Mouse (Mus musculus): ENCODE measurements around the gene Tmem33.

Tmem33 gene

DNA sequence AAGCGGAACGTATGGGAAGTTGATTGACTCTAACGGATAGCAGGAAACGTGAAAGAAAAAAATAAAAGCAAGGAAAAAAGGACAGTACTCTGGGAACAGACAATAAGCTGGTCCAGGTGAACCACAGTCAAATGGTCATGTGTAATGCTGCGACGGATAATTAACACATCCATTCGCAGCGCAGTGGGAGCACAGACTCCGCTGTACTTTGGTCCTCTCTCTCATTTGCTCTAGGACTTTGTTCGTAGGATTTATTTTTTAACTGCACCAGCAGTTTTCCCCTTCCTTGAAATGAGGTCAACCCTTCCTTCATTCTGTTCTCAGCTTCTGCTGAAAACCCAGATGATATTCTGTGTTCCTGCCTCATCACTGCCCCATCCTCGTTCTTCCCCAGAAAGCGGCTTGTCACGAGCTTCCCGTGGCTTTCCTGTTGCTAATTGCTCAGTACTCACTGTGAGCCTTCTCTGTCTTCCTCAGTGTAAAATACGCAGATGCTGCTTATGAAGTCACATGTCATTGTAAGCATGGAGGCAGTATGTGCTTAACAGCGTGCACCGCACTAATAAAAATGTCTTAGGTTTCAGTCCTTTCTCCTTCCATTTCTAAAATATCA lies 61.4 kb downstream of the Tmem33 start:
- no peak for DNase-seq (ENCODE audit: low read depth, low spot score)

GRCm38 (mm10) chr5:67324032-67324431 lies 63.7 kb downstream of the Tmem33 start:
- no peak for DNase-seq (ENCODE audit: low read depth, low spot score)

- no peak for DNase-seq (ENCODE audit: low read depth, low spot score)
These were observed 80.4 kb downstream of the Tmem33 start for GRCm38 (mm10) chr5:67340811-67341210.

Data from brain, embryonic 18.5 days (tissue).